Mouse (Mus musculus): ENCODE measurements at regions not wholly inside any gene's neighbourhood (a gene's known extent, or its start where the extent isn't known, plus 50 kb on each side); places are given as distances from the start of the nearest gene placed in this dataset.

DNA sequence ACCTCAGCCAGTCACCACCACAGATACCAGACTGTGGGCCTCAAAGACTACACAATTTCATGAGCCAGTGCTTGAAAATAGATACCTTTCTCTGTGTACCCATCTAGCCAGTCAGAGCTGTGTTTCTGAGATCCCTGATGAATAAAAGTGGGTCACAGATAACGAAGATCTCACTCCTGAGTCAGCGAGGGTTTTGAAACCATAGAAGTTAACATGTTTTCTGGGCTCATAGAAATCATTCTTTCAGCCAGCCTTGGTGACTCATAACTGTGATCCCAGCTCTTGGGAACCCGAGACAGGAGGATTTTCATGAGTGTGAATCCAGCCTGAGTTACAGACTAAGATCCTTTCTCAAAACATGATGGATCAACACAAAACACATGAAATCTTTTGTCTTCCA lies 118.1 kb downstream of the Gm11077 start:
- TF ChIP-seq CTCF (IDR thresholded peaks at IDR 0.05; ENCODE audit: low read depth) (no peak), EP300 (IDR thresholded peaks at IDR 0.05; ENCODE audit: low read depth) (no peak)
